Mouse (Mus musculus) B cell, adult 2 months (primary cell): ENCODE data around the gene Bdkrb2.

Experiments
- DNase-seq, 2 experiments: peaks; one replicate each; pipeline ENCODE4 v3.0.0; 2022

The Bdkrb2 gene

GRCm38 (mm10) chr12:105562936-105563680 lies at the start of gene Bdkrb2:
Gene Bdkrb2, plus strand, starts transcription at chr12:105563226.
- DNase-seq: no peak

GRCm38 (mm10) chr12:105514111-105514510 lies 48.9 kb upstream of the Bdkrb2 start:
- no peak for DNase-seq

DNA sequence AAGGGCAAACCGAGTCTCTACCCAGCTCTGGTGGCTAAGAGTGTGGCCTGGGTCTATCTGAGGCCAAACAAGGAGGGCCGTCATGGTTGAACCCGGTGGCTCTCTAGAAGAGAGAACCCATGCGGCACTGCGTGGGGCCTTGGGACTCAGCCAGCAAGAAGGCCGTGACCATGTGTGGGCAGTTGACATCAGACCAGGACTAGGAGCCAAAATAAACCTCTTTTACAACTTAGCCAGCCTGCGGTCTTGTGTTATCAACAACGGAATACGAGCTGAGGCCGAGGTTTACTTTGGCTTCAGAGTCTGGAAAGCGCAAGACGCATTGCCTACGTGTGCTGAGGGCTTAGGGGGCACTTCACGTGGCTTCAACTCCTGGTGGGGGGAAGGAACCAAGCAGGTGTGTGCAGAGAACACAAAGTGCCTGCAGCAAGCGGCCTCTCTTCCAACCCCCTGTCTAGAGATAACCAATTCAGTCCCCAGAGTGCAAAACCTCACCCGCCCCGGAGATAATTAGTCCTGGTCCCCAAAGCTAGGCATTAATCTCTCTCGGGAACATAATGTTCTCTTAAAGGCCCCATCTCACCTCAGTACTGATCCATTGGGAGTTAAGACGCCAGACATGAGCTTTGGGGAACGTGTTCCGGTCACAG lies 45.9 kb upstream of the Bdkrb2 start:
- DNase-seq: no peak

DNA sequence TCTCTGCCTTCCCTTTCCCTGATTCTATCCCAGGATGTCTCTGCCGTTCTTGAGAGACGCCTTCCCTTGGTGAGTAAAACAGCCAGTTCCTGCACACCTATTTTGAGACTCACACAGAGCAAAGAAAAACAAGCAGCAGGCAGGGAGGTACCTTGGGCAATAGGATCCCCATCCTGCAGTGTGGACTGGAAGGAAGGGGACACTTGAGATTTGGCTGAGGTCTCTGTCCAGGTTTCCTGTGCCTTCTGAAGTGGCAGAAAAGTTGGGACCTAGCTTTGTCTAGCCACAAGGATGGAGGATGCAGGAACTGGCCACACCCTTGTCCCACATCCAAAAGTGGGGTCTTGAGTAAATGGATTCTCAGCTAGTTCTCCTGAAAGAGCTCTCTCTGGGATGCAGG lies 43.2 kb upstream of the Bdkrb2 start:
- DNase-seq: no peak

- DNase-seq: no peak
Measured at GRCm38 (mm10) chr12:105521170-105521762, 41.8 kb upstream of the Bdkrb2 start.

DNA sequence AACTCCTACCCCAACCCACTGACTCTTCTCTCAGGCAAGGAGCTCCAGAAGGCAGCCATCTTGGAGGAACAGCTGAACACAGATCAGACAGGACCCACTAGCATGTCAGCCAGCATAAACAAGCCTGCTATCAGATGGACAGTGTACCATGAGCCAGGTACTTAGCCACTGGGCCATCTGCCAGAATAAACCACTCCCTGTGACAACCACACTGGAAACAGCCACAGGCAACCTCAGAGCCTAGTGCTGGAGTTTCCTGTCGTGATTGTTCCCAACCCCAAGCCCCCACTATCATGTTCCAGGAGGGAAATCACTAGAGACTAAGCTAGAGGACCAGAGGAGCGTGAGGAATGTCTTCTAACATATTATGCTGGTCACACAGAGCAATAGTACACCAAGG lies 39.3 kb upstream of the Bdkrb2 start:
- no peak for DNase-seq

DNA sequence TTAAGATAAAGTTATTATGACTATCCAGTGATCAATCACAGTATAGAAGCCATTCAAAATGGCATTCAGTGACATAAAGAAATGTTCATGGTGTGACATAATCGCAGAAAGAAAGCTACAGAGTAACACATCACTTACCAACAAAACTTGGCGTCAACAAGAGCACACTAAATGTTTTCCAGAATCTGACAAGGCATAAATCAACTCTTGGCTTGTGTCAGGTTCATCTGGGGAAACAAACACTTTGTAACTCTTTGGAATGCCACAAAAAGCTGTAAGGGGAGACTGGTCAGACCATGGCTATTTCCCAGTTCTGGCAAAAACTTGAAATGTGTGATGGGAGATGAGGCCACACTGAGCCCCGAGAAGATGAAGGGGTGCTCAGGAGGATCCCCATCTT lies 36.8 kb upstream of the Bdkrb2 start:
- no peak for DNase-seq

DNA sequence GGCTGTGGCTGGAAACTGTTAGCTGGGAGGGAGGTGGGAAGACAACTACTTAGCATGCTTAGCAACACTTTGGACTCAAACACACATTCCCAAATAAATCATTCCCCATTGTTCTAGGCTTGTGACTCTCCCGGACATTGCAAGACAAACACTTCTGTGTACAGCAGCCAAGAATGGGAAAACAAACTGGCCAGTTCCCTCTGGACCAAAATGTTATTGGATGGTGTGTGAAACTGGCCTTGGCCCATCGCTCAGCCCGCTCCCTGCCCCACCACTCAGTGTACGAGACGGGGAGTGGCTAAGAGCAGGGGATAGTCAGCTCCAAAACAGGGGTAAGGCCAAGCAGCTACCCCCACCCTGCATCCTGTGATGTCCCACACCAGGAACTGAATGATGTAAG lies 36.2 kb upstream of the Bdkrb2 start:
- no peak for DNase-seq

- no peak for DNase-seq
Measured at GRCm38 (mm10) chr12:105529545-105529944, 33.5 kb upstream of the Bdkrb2 start.

DNA sequence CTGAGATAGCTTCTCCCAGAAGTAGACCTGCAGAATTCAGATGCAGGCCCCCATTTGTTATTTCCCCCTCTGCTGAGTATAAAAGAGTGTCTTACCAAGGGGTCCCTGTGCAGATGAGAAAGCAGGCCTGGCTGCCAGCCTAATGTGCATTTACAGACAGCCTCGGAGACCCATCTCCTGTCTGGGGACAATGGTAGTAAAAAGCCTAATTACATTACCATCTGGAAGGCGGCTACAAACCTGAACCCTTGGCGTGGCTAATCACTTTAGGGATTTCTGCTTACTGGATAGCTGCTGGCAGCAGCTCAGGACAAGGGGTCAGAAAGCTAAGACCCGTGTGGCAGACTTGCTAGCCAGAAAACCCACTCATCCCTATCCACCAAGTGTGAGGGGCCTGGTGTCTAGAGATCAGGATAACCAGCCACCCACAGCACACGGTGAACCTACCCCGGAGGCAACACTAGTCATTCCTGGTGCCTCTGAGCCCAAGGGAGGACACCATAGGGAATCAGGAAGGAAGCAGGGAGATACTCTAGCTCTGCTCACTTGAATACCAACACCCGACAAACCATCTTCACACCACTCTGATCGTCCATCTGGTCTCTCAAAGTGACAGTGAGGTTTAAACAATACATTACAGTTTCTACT lies 31.2 kb upstream of the Bdkrb2 start:
- no peak for DNase-seq

- DNase-seq: no peak
Measured at GRCm38 (mm10) chr12:105534842-105535241, 28.2 kb upstream of the Bdkrb2 start.

DNA sequence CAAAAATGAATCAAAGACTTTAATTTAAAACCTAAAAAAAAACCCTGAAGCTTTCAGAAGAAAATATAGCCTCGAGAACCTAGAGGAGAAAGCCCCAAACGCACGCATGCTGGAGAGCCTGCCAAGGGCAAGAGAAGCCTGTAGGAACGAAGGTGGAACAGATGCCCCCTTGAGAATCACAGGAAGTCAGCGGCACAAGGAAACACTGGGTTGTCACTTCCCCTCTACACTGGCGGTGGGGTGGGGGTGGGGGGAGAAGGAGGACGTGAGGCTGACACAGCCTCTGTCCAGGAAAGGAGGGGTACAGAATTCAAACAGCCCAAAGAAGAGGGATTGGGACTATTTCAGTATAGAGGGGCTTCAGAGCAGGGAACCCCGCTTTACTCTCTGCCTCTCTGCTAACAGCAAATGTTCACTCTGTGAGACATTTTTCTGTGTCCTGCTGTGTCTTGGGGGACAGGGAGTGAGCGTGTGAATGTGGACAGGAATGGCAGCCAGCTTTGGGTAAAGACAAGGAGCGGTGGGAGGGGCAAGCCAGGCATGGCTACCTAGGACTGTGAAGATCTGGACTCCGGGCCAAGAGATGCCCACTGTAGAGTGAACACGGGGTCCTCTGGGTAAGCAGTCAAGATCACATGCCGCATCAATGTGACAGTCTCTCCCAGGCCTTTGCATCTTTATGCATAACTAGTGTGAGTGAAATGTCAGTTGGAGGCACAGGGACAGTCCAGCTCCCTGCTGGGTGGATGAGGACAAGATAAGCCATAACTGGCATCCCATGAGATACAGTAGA lies 26.9 kb upstream of the Bdkrb2 start:
- no peak for DNase-seq

DNA sequence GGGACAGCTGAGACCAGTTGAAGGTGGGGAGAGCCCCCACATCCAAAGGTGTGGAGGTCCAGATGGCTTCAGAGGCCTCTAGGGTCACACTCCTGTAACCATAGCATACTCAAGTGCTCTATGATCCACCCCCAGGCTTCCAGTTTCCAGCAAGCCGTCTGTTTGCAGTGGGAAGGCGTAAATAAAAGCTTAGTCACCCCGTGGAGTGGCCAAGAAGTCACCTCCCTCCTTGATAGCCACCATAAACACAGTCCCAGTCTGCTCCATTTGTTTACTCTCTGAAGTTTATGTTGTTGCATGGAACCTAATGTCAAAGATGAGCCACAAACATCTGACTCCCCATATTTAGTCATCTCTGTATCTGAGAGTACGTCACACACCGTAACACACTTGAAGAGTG lies 25.9 kb upstream of the Bdkrb2 start:
- no peak for DNase-seq

GRCm38 (mm10) chr12:105539649-105540048 lies 23.4 kb upstream of the Bdkrb2 start:
- no peak for DNase-seq

- no peak for DNase-seq
Measured at GRCm38 (mm10) chr12:105541590-105542402, 21.2 kb upstream of the Bdkrb2 start.

GRCm38 (mm10) chr12:105542513-105542912 lies 20.5 kb upstream of the Bdkrb2 start:
- no peak for DNase-seq

DNA sequence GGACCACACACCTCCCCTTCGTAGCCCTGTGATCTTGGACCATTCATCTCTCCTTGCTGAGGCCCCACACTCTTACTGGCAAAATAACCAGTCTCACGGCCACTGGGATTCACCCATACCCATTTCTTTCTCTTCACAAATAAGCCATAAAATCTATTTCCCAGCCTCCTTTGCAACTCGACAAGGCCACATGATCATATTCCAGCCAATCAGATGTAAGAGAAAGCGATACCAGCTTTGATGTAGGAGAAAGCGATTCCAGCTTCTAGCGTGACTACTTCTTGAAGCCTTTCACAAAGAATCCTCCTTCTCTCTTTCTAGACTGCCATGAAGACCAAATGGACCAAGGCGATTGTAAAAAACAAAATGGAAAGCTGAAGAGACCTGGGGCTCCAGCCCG lies 19.9 kb upstream of the Bdkrb2 start:
- DNase-seq: no peak

GRCm38 (mm10) chr12:105543751-105544150 lies 19.3 kb upstream of the Bdkrb2 start:
- no peak for DNase-seq

GRCm38 (mm10) chr12:105544872-105545271 lies 18.2 kb upstream of the Bdkrb2 start:
- no peak for DNase-seq

DNA sequence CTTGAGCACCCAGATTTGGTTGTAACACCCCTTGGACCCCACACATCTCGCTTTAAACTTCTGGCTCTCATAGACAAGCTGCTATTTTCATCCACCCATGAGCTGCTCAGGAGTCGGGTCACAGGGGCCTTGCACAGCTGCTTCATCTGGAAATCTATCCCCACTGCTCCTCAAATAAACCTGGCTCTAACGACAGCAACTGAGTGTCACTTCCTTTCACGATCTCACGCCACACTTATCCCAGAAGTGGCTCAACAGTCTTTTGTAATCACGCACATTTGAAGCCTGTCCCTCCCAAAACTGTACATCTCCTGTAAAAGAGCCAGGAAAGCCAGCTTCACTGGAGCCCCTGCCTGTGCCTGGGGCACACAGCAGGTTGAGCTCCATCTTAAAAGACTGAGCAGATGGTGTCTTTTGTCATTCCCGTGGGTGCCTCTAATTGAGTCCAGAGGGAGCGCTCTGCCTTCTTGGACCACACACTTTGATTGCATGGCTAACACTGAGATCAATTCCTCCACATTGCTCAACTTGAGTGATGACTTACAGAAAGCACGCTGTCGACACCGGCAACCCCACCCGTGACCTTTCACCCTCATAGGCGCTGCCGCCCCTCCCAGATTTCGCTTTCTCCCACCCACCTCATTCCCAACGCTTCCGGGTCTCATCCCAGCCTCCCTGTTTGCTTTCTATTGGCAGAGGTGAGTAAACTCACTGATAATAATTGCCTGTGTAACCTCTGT lies 17.2 kb upstream of the Bdkrb2 start:
- DNase-seq: no peak

DNA sequence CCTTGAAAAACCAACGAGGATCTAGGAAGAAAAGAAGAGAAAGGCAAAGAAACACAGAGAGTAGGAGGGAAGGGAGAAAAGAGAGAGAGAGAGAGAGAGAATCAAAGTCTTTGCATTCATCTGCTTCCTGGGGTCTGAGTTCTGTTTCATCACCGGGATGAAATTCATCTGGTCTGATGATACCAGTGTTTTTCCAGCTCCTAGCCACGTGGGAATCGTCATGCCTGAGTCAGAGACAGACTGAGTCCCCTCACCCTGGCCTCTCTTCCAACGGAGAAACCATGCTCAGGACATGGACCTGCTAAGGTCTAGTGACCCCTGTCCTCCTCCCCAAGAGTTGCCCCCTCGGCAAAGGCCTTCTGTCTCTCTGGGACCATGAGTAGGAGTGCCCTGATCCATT lies 16.5 kb upstream of the Bdkrb2 start:
- DNase-seq: no peak
